Comparison of ENCODE assay signal across 1 mouse cellular context in genomic region chr10:75856155-75856907, GRCm38 (mm10).
TF ChIP-seq lines count a peak whose summit lies in the region.

No protein-coding gene starts in this region.

TF ChIP-seq in CH12.LX, 34 proteins besides CTCF, POLR2A, EP300 and RAD21 (continued from another document):
- no peak for TF ChIP-seq HCFC1 (IDR thresholded peaks at IDR 0.05; ENCODE audit: low read depth, low read length)
TF ChIP-seq in CH12.LX: peak in this region for 1.
